26 mouse cellular contexts compared by ENCODE assay signal in genomic region chr1:61038223-61038622, GRCm38 (mm10).
A peak's percentile ranks its signal among the peaks of the same experiment; 100 is the strongest.
DNase-seq lines count a peak whose midpoint lies in the region; ATAC-seq and TF ChIP-seq lines count a peak whose summit lies in the region.
"Had no signal": no experiment of that assay in that cellular context is flagged by ENCODE, and none has a peak within 500 bp of the region (broad histone marks: within the 10 kb centered on the region; RNA-seq: fewer than 3 reads in every experiment).

No protein-coding gene starts in this region.

- no peaks in the 10 kb centered on the region for H3K4me1 ChIP-seq in lung, postnatal 0 days (ENCODE audit: insufficient read depth, low read depth, low read length)
- H3K4me1 ChIP-seq: embryonic facial prominence, embryonic 13.5 days; kidney, embryonic 15.5 days; liver, embryonic 12.5 days; neural tube, embryonic 15.5 days; stomach, embryonic 15.5 days had no signal

- no peak overlapping the region for H3K9ac ChIP-seq in lung, postnatal 0 days (replicated peaks; ENCODE audit: low read depth)
- H3K9ac ChIP-seq: embryonic facial prominence, embryonic 13.5 days; kidney, embryonic 15.5 days; liver, embryonic 12.5 days; neural tube, embryonic 15.5 days; stomach, embryonic 15.5 days had no signal

- H3K9me3 ChIP-seq in lung, postnatal 0 days (ENCODE audit: low read length), result no peaks in the 10 kb centered on the region
- H3K9me3 ChIP-seq: embryonic facial prominence, embryonic 13.5 days; kidney, embryonic 15.5 days; liver, embryonic 12.5 days; neural tube, embryonic 15.5 days; stomach, embryonic 15.5 days had no signal

- no peak overlapping the region for H3K27ac ChIP-seq in lung, postnatal 0 days (ENCODE audit: low read length)
- H3K27ac ChIP-seq: embryonic facial prominence, embryonic 13.5 days; heart, adult 2 months; kidney, embryonic 15.5 days; liver, embryonic 12.5 days; neural tube, embryonic 15.5 days; stomach, embryonic 15.5 days had no signal

- no peak overlapping the region for H3K4me2 ChIP-seq in lung, postnatal 0 days (replicated peaks; ENCODE audit: low read depth, low read length)
- H3K4me2 ChIP-seq: embryonic facial prominence, embryonic 13.5 days; kidney, embryonic 15.5 days; liver, embryonic 12.5 days; midbrain, embryonic 11.5 days; neural tube, embryonic 15.5 days; stomach, embryonic 15.5 days had no signal

- WGBS in lung, postnatal 0 days, result 60% methylated on average over 4 of the region's 4 CpGs

- no peak for TF ChIP-seq CTCF in lung, postnatal 0 days (IDR thresholded peaks at IDR 0.05)

- ATAC-seq in frontal cortex, adult (ENCODE audit: low TSS enrichment), result peak; percentile 54
- ATAC-seq in lung, postnatal 0 days, result peak; percentile 28; the same call in 1 of the 2 replicates
- ATAC-seq: CD4-positive, CD25-positive, alpha-beta regulatory T cell, adult 4 months; forebrain, embryonic 16.5 days; intestine, postnatal 0 days; liver, embryonic 12.5 days had no signal

- DNase-seq in frontal cortex, adult 2 months (ENCODE audit: extremely low spot score in 1 of 2, low spot score in 1 of 2), result no peak
- peak; percentile 55 for DNase-seq in lung, postnatal 0 days (ENCODE audit: low spot score)
- no peak for DNase-seq in lung, adult 18-20 months
- DNase-seq in brain, adult 2 months (ENCODE audit: low read depth, low spot score), result peak; percentile 41
- peak; percentile 13 for DNase-seq in telencephalon, adult 2 months (ENCODE audit: low read depth, low spot score)
- DNase-seq in layer of hippocampus, postnatal 36 days, result no peak
- DNase-seq: adrenal gland, postnatal 36 days; cerebellum, adult 11 months; cerebellum, adult 9-11 months; gastrocnemius, postnatal 36 days; heart, adult 2 months; lung, adult 2 months; right cerebral cortex, adult 18-20 months; right cerebral cortex, postnatal 4 days; thymus, adult 2 months; thymus, postnatal 4 days had no signal

- no peaks in the 10 kb centered on the region for H3K27me3 ChIP-seq in lung, postnatal 0 days (replicated peaks; ENCODE audit: insufficient read depth, low read length)
- H3K27me3 ChIP-seq: embryonic facial prominence, embryonic 13.5 days; kidney, embryonic 15.5 days; liver, embryonic 12.5 days; neural tube, embryonic 15.5 days; stomach, embryonic 15.5 days had no signal

- no peak for TF ChIP-seq EP300 in lung, postnatal 0 days (IDR thresholded peaks at IDR 0.05)

- no peaks in the 10 kb centered on the region for H3K36me3 ChIP-seq in lung, postnatal 0 days (ENCODE audit: insufficient read depth, low read length)
- H3K36me3 ChIP-seq: embryonic facial prominence, embryonic 13.5 days; kidney, embryonic 15.5 days; liver, embryonic 12.5 days; neural tube, embryonic 15.5 days; stomach, embryonic 15.5 days had no signal

- no peak overlapping the region for H3K4me3 ChIP-seq in lung, postnatal 0 days (ENCODE audit: low read depth, low read length)
- H3K4me3 ChIP-seq: embryonic facial prominence, embryonic 13.5 days; heart, adult 2 months; kidney, embryonic 15.5 days; liver, embryonic 12.5 days; neural tube, embryonic 15.5 days; stomach, embryonic 15.5 days had no signal

Comparison
In these comparisons a context has a peak if more than half of its experiments do, and no peak if none do; other contexts are left out.
1. DNase-seq: peak in lung, postnatal 0 days (single experiment), brain, adult 2 months (single experiment) and telencephalon, adult 2 months (single experiment); none in frontal cortex, adult 2 months (0 of 2), lung, adult 18-20 months (0 of 2) and layer of hippocampus, postnatal 36 days (0 of 2).